Mouse (Mus musculus) neural tube, embryonic 14.5 days (tissue): ENCODE results near the gene Tmem30c. TPM values are rescaled to one million over a fixed set of nuclear protein-coding genes. Genes with fewer than 3 reads are reported as not detected.

Experiments
- ATAC-seq: fragments of 200-750 bp; cut with Nextera tagmentation; 2 replicates; pipeline ENCODE4 v1.8.0; 2017; ENCODE audit warnings: low read depth, mild to moderate bottlenecking, moderate TSS enrichment, moderate library complexity
- H3K27ac ChIP-seq: fragments of 300-500 bp; sonication (generic); 2 replicates; pipeline ENCODE4 v1.5.1; 2014; ENCODE audit warnings: low read depth, mild to moderate bottlenecking, control low read depth, low read length, moderate library complexity, mixed read lengths
- H3K27me3 ChIP-seq: fragments of 300-500 bp; sonication (generic); 2 replicates; pipeline ENCODE4 v1.6.1; 2014; ENCODE audit warnings: low read length; ENCODE audit not compliant: control insufficient read depth, insufficient read depth
- H3K36me3 ChIP-seq: fragments of 300-500 bp; sonication (generic); 2 replicates; pipeline ENCODE4 v1.6.1; 2014; ENCODE audit warnings: low read length, mixed read lengths; ENCODE audit not compliant: control insufficient read depth, insufficient read depth
- H3K4me1 ChIP-seq: fragments of 300-500 bp; sonication (generic); 2 replicates; pipeline ENCODE4 v1.6.1; 2014; ENCODE audit warnings: low read length; ENCODE audit not compliant: control insufficient read depth, insufficient read depth
- H3K4me2 ChIP-seq: fragments of 300-500 bp; sonication (generic); 2 replicates; pipeline ENCODE4 v1.6.1; 2014; ENCODE audit warnings: mild to moderate bottlenecking, low read depth, low read length, control low read depth
- H3K4me3 ChIP-seq: fragments of 300-500 bp; sonication (generic); 2 replicates; pipeline ENCODE4 v1.5.1; 2014; ENCODE audit warnings: low read depth, low read length, control low read depth, mixed read lengths
- H3K9ac ChIP-seq: fragments of 300-500 bp; sonication (generic); replicated peaks from 2 replicates; pipeline ENCODE4 v1.6.1; 2014; ENCODE audit warnings: low read depth, mild to moderate bottlenecking, control low read depth, low read length, mixed read lengths
- H3K9me3 ChIP-seq: fragments of 300-500 bp; sonication (generic); 2 replicates; pipeline ENCODE4 v1.6.1; 2016; ENCODE audit warnings: low read length; ENCODE audit not compliant: control insufficient read depth
- WGBS: fragments of 180-500 bp; shearing (Covaris S2); extraction: QIAGEN DNeasy Blood & Tissue Kit; methylation state at CpG from one replicate; pipeline ENCODE4 v1.1.7; 2014; 5-methylcytosine and 5-hydroxymethylcytosine counted together
- polyA plus RNA-seq: library from polyadenylated mRNA; unstranded; fragments of >200 nt; fragmentation: Nextera tagmentation; extraction: Ambion mirVana; gene quantifications from 2 replicates; pipeline ENCODE4 v1.2.1, GENCODE M21; 2014

The Tmem30c gene
- polyA plus RNA-seq, 1 experiment from 2014 or later, result 0.74 TPM

DNA sequence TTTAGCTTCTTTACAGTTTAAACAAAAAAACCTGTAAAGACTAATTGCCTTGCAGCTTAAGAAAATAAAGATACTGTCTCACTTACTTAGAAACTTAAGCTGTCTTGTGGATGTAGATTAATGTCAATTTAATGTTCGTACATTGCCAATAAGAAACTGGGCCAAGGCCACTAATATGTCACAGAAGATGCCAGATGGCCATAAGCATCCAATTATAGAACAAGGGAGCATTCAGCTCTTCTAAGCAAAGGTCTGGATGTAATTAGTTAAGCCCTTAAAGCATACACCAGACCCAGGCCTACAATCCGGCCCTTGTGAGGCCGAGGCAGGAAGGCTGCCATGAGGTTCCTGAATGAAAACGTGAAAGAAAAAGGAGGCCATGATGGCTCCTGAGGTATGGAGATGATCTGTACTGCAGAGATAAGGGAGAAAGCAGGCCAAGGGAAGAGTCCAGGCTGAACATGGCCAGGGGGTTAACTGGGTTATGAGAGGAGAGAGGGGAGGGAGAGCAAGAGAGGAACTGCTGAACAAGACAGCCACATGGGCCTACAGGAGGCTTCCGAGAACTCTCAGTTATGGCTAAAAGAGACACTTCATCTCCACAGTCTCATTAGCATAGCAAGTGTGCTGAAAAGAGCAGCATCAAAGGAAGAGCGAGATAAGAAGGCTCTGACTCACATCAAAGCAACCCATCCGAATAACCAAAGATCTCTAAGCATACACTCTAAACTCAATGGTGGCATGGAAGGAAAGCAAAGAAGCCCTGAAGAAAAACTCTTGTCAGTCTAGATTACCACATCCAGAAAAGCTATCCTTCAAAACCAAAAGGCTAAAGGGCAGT, 26.8 kb upstream of the Tmem30c start:
- H3K4me3 ChIP-seq, result no peak overlapping the region
- no peaks in the 10 kb centered on the region for H3K36me3 ChIP-seq
- no peak overlapping the region for H3K9ac ChIP-seq
- no peaks in the 10 kb centered on the region for H3K9me3 ChIP-seq
- H3K27me3 ChIP-seq, result no peaks in the 10 kb centered on the region
- H3K4me1 ChIP-seq, result no peaks in the 10 kb centered on the region
- no peak overlapping the region for H3K4me2 ChIP-seq
- WGBS, result 70% methylated on average over 7 of the region's 7 CpGs
- H3K27ac ChIP-seq, result no peak overlapping the region
- no peak for ATAC-seq

DNA sequence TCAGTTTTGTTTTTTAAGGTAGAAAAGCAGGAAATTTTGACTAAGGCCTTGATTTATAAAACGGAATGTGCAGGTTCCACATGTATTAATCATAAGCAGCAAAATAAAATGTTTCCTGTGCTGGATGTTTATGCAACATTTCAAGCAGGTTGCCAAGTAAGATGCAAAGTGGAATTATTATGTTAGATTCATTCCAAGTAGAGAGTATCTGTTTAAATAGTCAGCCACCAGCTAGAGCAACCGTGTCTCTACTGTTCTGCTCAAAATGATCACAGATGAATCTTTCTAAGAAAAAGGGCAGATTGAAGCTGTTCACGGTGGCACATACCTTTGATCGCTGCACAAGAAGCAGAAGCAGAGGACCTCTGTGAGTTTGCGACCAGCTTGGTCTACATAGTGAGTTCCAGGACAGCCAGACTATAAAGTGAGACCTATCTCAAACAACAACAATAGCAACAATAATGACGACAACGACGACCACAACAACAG, 26.0 kb upstream of the Tmem30c start:
- Histone ChIP-seq H3K27me3 (no peaks in the 10 kb centered on the region), H3K27ac (no peak overlapping the region), H3K4me2 (no peak overlapping the region), H3K4me3 (no peak overlapping the region), H3K9me3 (no peaks in the 10 kb centered on the region), H3K4me1 (no peaks in the 10 kb centered on the region), H3K36me3 (no peaks in the 10 kb centered on the region), H3K9ac (no peak overlapping the region)
- 82% methylated on average over 8 of the region's 8 CpGs for WGBS
- no peak for ATAC-seq

DNA sequence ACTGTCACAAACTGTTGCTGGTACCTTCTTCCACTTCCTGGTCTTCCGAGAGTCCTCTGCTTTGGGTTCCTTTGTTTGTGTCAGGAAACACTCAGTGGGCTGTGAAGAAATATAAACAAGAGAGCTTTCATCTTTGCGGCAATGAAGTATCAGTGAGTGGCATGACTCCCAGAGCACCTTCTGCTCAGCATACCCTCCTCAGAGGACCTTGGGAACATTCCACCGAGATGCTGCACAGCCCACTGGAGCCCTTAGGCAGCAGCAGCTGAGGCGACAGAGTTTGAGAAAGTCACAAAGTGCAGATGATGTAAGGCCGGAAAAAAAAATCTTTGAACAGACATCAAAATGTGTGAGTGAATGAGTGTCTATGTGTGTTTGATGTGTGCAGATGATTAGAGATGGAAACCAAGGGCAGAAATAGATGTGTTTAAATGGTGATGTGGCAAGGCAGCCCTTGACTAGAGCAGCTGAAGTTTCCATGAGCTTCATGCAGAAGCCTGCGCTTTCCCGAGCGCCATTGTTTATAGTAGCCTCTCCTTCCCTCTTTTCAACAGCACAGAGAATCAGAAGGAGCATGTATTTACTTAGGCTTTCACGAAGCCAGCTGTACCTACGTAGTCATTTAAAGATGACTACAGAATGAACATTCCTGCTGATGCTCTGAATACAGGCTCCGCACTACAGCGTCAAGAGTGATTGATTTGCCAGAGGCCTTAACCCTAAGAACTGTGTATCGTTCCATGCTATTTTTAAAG, 25.4 kb upstream of the Tmem30c start:
- Histone ChIP-seq H3K4me2 (no peak overlapping the region), H3K27ac (no peak overlapping the region), H3K9ac (no peak overlapping the region), H3K27me3 (no peaks in the 10 kb centered on the region), H3K4me1 (no peaks in the 10 kb centered on the region), H3K4me3 (no peak overlapping the region), H3K36me3 (no peaks in the 10 kb centered on the region), H3K9me3 (no peaks in the 10 kb centered on the region)
- no peak for ATAC-seq
- 53% methylated on average over 13 of the region's 13 CpGs for whole genome bisulfite sequencing

DNA sequence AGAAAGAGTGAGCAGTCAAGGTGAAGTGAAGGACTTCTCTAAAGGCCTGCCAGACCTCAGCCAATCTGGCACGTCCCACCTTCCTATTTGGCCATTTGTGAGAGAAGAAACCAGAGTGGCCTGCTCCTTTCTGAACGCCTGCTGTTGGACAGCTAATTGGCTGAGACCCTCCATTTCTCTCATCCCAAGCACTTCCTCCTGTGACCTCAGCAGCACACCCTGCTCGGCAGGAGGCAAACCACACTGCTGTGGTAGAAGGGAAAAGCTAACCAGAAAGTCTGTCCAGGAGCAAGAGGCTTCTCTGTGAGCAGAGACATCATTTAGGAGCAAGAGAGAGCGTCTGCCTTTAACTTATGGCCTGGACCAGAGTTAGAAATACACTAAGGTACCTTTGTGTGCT, 24.5 kb upstream of the Tmem30c start:
- Histone ChIP-seq H3K9me3 (no peaks in the 10 kb centered on the region), H3K27me3 (no peaks in the 10 kb centered on the region), H3K36me3 (no peaks in the 10 kb centered on the region), H3K9ac (no peak overlapping the region), H3K27ac (no peak overlapping the region), H3K4me1 (no peaks in the 10 kb centered on the region), H3K4me2 (no peak overlapping the region), H3K4me3 (no peak overlapping the region)
- ATAC-seq, result no peak
- WGBS, result 86% methylated on average over 4 of the region's 4 CpGs

DNA sequence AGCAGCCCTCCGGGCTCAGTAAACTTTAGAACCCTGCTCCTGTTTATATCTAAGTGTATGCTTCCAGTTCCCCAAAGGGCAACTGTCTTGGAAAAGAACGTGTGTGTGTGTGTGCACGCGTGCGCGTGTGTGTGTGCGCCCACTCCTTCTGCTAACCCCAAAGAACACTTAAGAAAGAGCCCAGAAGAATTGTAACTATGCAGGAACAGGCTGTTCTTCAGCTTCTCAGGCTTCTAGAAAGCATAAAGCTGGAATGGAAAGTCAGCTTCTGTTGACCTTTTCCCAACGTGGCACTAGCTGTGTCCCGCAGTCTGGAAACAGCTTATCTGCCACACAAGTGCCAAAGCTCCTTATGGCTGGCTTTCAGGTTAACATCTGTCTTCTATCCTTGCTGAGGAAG, 22.4 kb upstream of the Tmem30c start:
- Histone ChIP-seq H3K4me1 (no peaks in the 10 kb centered on the region), H3K9ac (no peak overlapping the region), H3K27me3 (no peaks in the 10 kb centered on the region), H3K27ac (no peak overlapping the region), H3K9me3 (no peaks in the 10 kb centered on the region), H3K4me3 (no peak overlapping the region), H3K36me3 (no peaks in the 10 kb centered on the region), H3K4me2 (no peak overlapping the region)
- ATAC-seq, result no peak
- WGBS, result 92% methylated on average over 9 of the region's 9 CpGs

DNA sequence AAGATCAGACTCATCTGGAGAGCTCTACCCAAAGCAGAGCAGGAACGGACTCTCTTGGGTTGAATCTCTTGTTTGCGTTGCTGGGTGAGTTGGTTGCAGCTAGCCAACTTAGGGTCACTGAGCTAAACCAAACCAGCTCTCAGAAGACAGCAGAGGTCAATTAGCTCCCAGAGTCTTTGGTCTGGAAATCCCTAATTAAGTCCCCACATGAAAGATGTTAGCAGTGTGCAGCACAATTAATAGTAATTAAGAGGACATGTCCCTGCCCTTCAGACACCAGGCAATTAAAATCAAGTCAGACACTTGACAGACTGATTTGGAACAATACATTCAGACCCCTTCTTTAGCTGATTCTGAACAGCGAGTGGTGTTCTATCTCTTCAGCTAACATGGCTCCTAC, 21.6 kb upstream of the Tmem30c start:
- no peak overlapping the region for H3K4me2 ChIP-seq
- ATAC-seq, result no peak
- no peaks in the 10 kb centered on the region for H3K4me1 ChIP-seq
- no peak overlapping the region for H3K9ac ChIP-seq
- no peaks in the 10 kb centered on the region for H3K9me3 ChIP-seq
- no peaks in the 10 kb centered on the region for H3K36me3 ChIP-seq
- no peaks in the 10 kb centered on the region for H3K27me3 ChIP-seq
- no peak overlapping the region for H3K4me3 ChIP-seq
- WGBS, result 87% methylated on average over 3 of the region's 3 CpGs
- no peak overlapping the region for H3K27ac ChIP-seq

DNA sequence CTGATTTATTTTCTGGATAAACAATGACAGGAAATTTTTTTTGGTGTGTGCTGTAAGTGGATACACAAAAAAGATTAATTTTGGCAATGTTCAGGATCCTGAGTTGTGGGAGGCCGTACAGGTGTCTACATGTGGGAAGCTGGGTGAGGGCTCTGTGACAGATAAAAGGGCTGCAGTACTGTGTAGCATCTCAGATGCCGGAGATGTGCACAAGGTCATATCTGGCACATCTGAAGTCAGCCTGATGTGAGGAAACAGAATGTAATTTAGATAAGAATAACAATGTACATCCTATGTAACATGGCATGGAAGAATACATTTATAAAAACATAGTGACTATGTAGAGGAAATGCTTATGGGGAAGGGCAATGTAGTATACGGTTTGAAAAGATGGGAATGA, 20.8 kb upstream of the Tmem30c start:
- no peaks in the 10 kb centered on the region for H3K9me3 ChIP-seq
- H3K4me3 ChIP-seq, result no peak overlapping the region
- 92% methylated on average over 3 of the region's 3 CpGs for WGBS
- no peak overlapping the region for H3K27ac ChIP-seq
- H3K36me3 ChIP-seq, result no peaks in the 10 kb centered on the region
- no peak for ATAC-seq
- H3K4me1 ChIP-seq, result no peaks in the 10 kb centered on the region
- H3K4me2 ChIP-seq, result no peak overlapping the region
- H3K27me3 ChIP-seq, result no peaks in the 10 kb centered on the region
- H3K9ac ChIP-seq, result no peak overlapping the region

DNA sequence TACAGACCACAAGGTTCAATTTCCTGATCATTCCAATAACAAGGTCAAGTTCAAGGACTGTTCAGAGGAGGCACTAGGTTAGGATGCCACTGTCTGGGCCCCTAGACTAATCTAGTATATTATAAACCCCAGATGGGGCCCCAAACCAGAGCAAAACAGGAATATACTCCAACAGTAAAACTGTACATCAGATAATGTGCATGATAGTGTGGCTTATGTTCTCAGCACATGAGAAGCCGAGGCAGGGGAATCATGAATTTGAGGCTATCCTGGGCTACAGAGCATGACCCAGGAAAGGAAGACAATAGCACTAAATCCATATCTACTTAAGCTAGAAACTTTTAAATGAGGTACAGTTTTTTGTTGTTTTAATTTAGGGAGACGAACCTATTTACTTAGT, 19.5 kb upstream of the Tmem30c start:
- no peak overlapping the region for H3K4me2 ChIP-seq
- no peak overlapping the region for H3K9ac ChIP-seq
- no peaks in the 10 kb centered on the region for H3K27me3 ChIP-seq
- no peaks in the 10 kb centered on the region for H3K9me3 ChIP-seq
- 90% methylated on average over 2 of the region's 2 CpGs for WGBS
- H3K4me3 ChIP-seq, result no peak overlapping the region
- no peak overlapping the region for H3K27ac ChIP-seq
- no peaks in the 10 kb centered on the region for H3K36me3 ChIP-seq
- ATAC-seq, result no peak
- no peaks in the 10 kb centered on the region for H3K4me1 ChIP-seq

DNA sequence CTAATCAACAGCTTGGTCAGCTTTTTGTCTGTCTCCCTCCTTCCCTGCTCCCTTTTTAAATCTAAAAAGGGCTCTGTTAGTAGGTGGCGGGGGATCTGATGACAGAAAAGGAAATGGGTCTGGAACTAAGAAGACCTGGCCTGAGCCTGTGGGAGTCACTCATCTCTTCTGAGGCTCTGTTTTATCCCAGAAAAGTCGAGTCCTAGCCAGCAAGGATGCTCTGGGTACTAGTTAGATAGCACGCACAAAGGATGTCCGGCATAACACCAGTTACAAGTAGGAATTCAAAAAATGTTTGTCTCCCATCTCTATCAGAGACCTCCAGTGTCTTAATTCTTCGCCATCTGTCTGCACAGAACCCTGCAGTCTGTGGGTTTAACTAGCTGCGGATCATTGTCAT, 12.8 kb upstream of the Tmem30c start:
- Histone ChIP-seq H3K27ac (no peak overlapping the region), H3K4me1 (no peaks in the 10 kb centered on the region), H3K27me3 (no peaks in the 10 kb centered on the region), H3K9ac (no peak overlapping the region), H3K4me2 (no peak overlapping the region), H3K9me3 (no peaks in the 10 kb centered on the region), H3K4me3 (no peak overlapping the region), H3K36me3 (no peaks in the 10 kb centered on the region)
- no peak for ATAC-seq
- WGBS, result 85% methylated on average over 6 of the region's 6 CpGs
